Mouse (Mus musculus): ENCODE measurements around the gene Limch1.
A peak's percentile ranks its signal among the peaks of the same experiment; 100 is the strongest.

Limch1 gene

GRCm38 (mm10) chr5:66992401-66992800, 246.8 kb downstream of the Limch1 start:
- DNase-seq, result no peak

DNA sequence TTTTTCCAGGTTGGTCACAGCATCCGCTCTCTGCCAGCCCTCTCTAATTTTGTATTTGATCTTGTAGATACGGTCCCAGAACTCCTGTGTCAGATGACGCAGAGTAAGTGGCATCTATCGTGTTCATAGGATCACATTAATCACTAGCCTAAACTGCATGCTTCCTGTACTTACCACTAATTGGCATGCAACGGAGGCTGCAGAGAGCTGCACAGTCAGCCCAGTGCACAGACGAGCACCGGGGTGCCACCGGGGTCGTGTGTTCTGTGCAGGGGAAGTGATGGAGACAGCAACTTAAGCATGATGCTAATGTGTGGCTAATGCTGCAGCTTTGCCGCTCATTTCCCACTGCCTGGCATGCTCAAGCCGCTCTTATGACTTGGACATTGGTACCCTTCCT, 247.4 kb downstream of the Limch1 start:
- no peak for DNase-seq

DNA sequence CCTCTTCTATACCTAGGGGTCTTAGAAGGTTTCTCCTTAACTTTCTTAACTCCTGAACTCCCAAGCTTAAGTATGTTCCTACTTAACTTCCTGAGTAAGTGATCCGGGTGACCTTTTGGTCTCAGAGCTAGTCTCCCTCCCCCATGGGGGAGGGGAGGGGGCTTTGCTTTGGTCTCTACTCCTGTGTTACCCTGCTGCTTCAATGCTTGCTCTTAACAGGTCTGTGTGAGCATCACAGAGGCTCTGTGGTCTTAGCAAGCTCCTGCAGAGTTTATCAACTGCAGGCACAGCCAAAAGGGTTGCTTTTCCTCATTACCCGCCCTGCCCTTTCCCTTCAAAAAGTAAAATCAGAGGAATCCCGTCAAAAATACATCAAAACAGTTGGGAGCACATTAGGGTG, 250.5 kb downstream of the Limch1 start:
- DNase-seq, result no peak

GRCm38 (mm10) chr5:66996886-66997599, 251.4 kb downstream of the Limch1 start:
- DNase-seq, result peak; percentile 68

- no peak for DNase-seq
Observed at GRCm38 (mm10) chr5:66997600-66997930, 251.9 kb downstream of the Limch1 start.

DNA sequence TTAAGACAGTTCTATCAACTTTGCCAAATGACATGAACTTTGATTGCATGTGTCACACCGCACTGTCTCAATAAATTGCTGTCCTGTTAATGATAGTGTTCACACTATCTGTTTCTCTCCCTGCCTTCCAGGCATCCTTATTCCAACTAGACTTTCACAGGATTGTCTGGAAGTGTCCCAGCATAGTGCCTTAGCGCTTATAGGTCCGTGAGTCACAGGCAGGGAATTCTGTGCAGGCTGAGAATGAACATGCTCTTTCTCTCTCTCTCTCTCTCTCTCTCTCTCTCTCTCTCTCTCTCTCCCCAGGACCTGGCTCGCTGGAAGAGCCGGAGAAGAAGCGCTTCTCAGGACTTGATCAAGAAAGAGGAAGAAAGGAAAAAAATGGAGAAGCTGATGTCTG, 252.7 kb downstream of the Limch1 start:
- DNase-seq, result no peak

DNA sequence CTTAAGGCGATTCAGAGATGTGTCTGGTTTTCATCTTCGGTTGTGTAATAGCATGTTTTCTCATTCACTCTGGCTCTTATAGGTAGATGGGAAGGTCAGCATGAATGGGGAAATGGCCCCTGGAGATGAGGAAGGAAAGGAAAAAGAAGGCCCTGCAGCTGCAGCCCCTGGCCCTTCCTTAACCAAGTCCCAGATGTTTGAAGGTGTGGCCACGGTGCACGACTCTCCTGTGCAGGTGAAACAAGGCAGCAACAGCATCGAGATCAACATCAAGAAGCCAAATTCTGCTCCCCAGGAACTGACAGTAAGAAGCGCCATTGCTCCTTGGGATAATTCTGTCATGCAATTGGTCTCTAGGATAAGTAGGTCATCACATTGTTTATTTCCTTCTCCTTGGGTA, 256.7 kb downstream of the Limch1 start:
- no peak for DNase-seq

GRCm38 (mm10) chr5:67004619-67005018, 259.0 kb downstream of the Limch1 start:
- no peak for DNase-seq

DNA sequence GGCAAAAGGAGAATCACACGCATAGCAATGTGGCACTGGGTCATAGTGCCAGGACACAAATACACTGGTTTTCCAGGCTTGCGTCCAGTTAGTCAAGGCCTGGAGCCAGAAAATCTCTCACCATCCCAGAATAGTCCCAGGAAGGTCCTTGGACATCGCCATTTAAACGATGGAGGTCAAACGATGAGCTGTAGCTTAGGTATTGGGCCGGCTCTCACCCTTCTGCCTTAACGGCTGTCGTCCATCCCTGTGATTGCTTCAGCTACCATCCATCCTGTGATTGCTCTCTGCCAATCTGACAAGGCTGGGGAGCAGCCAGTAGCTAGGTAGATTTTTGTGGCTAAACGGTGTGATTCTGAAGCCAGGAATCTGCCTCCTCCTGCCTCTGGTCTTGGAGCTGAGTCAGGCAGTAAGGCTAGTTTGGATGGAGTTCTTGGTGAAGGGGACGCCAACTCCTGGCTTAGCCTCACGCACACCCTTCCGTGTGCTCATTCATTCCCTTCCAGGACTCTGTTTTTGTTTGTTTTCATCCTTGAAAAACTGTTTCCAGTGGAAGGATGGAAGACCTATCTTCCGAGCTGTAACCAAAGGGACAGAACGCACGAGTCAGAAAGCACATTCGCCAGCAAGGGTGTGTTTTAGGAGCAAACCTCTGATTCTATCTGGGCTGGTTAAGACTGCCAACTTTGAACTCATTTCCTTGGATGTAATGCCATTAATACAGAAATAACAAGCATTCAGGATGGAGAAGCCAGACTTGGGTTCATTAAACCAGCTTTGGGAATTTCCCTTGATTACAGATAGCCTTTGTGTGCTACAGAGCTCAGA, 265.6 kb downstream of the Limch1 start:
- DNase-seq, result peak; percentile 71

GRCm38 (mm10) chr5:67011985-67012384, 266.4 kb downstream of the Limch1 start:
- DNase-seq, result no peak

GRCm38 (mm10) chr5:67013926-67014325, 268.3 kb downstream of the Limch1 start:
- DNase-seq, result no peak

- peak; percentile 73 for DNase-seq
Observed at GRCm38 (mm10) chr5:67016450-67016849, 270.8 kb downstream of the Limch1 start.

DNA sequence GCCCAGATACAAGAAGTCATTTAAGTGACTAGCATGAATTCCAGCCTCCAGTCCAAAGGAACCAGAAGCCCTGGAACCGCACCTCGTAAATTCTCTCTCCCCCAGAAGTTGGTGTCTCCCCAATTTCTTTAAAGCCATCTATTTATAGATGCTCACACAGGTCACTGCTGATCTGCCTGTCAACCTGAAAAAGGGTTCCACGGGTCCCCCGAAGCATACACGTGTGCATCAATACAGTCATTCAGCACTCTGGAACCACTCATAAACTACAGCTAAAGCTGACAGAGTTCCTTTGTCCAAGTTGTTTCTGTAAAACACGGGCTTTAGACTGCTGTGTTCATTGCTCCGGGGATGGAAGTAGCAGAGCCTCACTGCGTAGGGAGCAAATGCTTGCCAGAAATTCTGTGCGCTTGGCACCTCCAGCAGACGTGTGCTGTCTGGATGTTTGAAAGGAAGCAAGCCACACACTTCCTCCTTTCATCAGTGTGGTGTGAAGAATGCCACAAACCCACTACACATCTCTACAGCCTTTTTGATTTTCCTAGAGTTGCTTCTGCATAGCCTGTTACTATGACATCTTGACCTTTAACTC, 278.9 kb downstream of the Limch1 start:
- DNase-seq, result peak; percentile 42

DNA sequence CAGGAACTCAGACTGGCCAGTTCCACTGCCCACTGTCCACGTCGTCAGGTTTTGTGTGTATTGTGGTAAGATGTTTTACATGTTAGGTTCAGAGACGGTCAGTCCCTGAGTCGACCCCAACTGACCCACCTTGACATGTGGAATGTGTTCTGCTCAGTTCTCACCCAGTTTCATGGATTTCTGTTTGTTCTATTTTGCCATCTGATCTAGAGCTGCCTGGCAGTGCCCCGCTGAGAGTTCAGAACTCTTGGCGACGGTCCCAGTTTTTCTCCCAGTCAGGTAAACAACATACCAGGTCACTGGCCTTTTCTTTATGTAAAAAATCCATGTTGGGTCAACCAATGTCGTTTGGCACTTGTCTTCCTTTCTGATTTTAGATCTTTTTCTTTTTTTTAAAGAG, 279.5 kb downstream of the Limch1 start:
- DNase-seq, result peak; percentile 77

DNA sequence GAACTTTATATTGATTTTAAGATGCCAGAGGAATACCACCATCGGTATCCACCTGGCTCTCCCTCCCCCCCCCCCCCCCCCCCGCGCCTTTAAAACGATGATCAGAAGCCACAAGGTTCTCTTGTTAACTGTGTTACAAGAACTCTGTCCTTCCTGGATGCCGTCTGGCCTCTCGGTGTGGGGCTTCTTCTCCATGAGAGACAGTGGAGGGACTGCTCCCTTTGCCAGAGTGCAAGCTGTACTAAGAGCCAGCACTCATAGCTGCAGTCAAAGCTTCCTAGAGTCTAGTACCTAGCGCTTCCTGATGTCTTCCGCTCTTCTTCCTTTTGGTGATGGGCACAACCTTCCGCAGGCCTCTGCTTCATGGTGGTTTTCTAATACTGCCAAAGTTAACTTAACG, 280.0 kb downstream of the Limch1 start:
- no peak for DNase-seq

DNA sequence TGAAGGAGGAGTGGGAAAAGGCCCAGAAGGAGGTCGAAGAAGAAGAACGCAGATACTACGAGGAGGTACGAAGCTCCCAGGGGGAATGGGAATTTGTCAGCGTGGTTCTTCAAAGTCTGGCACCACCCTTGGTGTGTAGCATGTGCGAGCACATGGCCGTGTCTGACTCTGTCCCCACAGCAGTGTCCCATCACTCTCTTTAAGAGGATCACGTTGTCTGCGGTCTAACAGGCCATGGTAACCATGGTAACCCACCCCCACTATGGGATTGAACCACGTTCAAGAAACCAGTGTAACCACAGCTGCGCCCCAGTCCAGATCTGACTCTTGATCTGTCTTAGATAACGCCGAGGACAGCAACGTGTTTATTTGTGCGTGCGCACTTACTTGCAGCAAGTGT, 283.2 kb downstream of the Limch1 start:
- no peak for DNase-seq

GRCm38 (mm10) chr5:67029946-67030345, 284.3 kb downstream of the Limch1 start:
- DNase-seq, result no peak

- no peak for DNase-seq
Observed at GRCm38 (mm10) chr5:67032601-67033000, 287.0 kb downstream of the Limch1 start.

GRCm38 (mm10) chr5:67043932-67044331, 298.3 kb downstream of the Limch1 start:
- no peak for DNase-seq

- no peak for DNase-seq
Observed at GRCm38 (mm10) chr5:67048003-67048402, 302.4 kb downstream of the Limch1 start.

DNA sequence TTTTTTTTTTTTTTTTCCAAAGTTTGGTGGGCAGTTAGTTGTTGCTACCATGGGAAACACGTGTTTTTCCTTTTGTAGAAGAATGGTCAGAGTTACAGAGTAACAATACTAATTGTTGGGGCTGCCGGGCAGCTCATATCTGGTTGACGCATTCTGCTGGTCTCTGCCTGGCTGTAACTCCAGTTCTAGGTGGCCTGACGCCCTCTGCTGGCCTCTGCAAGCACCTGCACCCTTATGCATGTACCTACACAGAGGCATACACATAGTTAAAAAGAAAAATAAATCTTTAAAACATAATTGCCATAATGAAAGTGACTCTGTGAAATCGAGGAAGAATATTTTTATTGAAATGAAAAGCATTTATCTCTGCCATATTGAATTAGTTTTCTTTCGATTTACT, 312.2 kb downstream of the Limch1 start:
- no peak for DNase-seq

DNA sequence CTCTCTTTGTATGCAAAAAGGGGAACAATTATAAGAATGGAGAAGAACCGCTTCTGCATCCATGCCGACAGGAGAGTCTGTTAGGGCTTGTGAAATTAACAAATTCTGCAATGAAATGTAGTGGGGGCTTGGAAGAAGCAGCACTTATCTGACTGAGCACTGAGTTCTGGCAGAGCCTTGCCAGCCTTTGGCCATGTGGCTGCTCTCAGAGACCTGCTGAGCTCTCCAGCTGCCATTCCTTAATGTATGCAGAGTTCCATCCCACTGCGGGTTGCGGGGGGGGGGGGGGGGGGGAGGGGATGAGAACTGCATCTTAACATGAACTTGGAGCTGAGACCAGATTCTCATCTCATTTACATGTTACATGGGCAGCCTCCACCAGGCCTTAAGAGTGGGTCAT, 314.9 kb downstream of the Limch1 start:
- DNase-seq, result no peak

DNA sequence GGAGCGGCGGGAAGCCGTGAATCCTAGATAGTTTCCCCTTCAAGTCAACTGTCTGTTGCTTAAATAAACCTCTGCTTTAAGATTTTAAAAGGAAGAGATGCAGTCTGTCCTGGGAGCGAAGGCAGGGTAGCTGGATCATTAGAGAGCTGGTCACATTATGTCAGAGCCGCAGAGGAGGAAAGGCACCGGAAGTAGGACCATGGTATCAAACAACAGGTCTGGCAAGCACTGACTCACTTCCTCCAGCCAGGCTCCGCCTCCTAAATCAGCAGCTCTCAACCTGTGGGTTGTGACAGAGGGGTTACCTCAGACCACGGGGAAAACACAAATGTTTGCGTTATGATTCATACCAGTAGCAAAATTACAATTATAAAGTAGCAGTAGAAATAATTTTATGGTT, 318.0 kb downstream of the Limch1 start:
- no peak for DNase-seq

GRCm38 (mm10) chr5:67083117-67083516, 337.5 kb downstream of the Limch1 start:
- no peak for DNase-seq
